Mouse (Mus musculus): ENCODE data around the gene Sost. TPM values are rescaled to one million over a fixed set of nuclear protein-coding genes. Genes with fewer than 3 reads are reported as not detected.

Gene Sost
- polyA plus RNA-seq, 2 experiments from 2014 or later, result not detected

DNA sequence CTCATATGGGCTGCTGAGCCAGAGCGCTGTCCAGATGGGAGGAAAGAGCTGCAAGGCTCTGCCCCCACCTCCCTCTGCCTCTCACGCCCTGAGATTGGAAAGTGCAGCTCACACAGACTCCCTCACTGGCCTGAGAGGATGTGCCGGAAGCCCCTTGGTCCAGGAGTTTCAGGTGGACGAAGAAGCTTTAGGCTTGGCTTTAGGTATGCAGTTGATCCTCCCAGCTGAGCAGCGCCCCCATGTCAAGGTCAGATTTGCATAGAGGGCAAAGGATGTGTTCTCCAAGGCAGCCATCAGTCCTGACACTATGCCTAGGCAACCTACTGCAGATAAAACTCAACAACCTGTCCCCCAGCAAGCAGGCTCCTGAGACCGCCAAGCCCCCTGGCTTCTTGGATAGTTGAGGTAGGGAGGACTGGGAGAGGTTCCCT lies 16.2 kb upstream of the Sost start:
- ATAC-seq, result no peak

GRCm38 (mm10) chr11:101981850-101982249 lies 15.0 kb upstream of the Sost start:
- ATAC-seq, result no peak

DNA sequence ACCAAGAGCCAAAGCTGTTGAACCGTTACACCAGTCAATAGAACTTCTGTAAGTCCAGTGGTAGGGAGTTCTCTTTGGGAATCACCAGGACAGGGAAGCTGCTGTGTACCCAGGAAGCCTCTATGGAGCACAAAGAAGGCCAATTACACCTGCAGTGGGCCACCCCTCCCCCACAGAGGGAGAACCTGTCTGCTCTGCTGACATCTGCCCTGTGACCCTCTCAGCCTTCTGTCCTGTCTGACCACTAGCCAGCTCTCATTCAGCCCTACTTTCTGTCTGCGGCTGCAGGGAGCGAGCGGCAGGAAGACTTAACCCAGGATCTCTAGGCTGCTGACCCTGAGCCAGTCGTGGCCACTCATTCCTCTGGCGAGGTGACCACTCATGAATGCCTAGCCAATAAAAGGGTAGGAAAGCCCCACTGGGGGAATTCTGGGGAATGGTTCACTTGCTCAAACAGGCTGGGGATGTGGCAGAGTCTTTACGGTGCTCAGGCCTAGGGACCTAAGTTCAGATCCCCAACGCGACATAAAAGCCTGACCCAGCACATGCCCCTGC lies 13.9 kb upstream of the Sost start:
- no peak for ATAC-seq

- no peak for ATAC-seq
These were observed 12.3 kb upstream of the Sost start for GRCm38 (mm10) chr11:101979140-101979539.

GRCm38 (mm10) chr11:101976949-101977348 lies 10.1 kb upstream of the Sost start:
- ATAC-seq, result no peak

GRCm38 (mm10) chr11:101974923-101975322 lies 8.1 kb upstream of the Sost start:
- ATAC-seq, result no peak

- no peak for ATAC-seq
These were observed 7.4 kb upstream of the Sost start for GRCm38 (mm10) chr11:101974181-101974580.

DNA sequence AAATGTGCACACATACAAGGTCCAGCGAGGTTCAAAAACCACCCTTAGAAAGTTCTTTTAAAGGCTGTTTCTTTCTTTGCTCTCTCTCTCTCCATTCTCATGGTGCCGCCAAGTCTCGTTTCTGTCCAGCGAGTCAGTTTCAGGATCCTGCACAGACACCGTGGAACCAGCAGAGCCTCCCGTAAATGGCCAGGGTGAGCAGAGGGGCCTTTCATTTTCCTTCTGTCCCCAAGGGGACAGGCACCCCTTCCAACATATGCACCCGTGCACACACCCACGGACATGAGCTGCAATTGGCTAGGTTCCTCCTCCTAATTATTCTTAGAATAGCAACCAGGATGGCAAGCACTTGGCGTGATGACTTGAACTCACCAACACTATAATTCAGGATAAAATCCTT lies 6.7 kb upstream of the Sost start:
- ATAC-seq, result no peak

DNA sequence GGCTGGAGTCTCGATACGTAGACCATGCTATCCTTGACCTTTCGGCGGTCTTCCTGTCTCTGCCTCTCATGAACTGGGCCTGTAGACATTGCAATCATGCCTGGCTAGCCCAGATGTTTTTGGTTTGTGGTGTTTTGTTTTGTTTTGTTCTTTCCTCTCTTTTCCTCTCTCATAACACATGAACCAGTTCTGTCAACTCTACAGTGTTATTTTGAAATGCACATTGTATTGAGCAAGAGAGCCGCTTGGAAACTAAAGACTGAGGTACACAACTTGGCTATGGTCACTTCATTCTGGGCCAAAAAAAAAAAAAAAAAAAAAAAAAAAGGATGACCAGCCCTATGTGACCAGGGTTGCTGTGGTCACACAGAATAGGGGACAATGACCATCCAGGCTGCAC lies 5.8 kb upstream of the Sost start:
- no peak for ATAC-seq

DNA sequence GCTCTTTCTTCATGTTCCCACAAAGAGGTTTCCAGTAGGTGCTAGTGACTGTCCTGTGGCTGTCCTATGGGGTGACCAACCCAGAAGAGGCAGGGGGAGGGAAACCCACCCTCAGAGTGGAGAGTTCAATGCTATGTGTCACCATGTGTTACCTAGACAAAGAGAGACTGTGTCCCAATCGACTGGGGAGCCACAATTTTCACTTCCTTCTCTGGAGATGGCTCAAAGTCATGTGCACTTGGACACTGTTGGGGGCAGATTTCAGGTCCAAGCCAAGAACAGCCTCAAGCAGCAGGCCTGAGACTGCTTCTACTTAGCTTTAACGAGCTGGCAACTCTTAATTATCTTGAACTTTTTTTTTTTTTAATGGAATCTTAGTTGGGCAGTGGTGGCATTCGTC lies 5.3 kb upstream of the Sost start:
- ATAC-seq, result no peak

- no peak for ATAC-seq
These were observed 4.6 kb upstream of the Sost start for GRCm38 (mm10) chr11:101971410-101971809.

DNA sequence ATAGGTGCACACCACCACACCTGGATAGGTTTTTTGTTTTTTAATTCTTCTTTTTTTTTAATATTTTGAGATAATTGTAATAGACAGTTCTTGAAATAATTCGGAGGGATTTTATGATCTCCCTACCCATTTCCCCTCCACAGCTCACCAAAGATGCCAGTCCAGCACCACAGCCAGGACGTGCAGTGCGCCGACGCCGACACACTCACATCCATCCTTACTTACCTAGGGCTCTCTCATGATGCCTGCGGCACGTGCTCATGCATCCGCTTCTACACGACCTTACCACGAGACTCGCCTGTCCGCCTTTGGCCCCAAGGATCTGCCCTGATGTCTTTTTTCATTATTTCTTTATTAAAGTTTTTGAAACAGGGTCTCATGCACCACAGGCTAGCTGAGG lies 3.0 kb upstream of the Sost start:
- no peak for ATAC-seq

- ATAC-seq, result no peak
These were observed 2.0 kb upstream of the Sost start for GRCm38 (mm10) chr11:101968791-101969190.

DNA sequence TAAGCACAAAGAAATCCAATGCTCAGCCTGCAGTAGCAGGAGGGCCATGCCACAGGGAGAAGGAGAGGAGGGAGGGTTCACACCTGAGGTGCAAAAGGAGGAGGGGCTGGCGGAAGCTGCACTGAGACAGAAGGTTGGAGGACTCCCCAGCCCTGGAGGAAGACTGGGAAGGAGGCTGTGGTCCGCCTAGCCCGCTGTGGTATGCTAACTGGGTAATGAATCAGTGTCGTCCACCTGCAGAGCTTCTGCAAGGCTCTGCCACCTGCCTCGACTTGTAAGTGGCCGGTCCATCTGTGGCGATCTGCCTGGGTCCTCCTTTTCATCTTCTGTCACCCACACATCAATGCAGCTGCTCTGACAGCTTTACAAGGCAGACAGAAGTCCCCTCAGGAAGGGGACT lies 1.5 kb upstream of the Sost start:
- ATAC-seq, result no peak

DNA sequence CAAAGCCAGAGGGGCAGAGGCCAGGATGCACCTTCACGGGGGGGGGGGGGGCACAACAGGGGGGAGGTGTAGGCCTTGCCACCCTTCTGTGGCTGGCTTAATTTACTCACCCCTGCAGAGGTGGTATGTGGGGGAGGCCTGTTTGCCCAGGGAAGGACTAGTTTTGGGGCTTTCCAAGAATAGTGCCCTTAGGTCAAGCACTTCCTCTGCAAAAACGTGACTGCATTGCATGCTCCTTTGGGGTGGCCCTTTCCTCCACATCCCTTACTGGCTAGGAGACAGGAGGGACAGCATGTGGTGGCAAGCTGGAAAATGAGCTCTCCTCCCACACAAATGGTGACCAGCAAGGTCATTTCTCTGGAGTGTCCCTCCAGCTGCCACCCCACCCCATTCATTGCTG lies 1.3 kb downstream of the Sost start:
- no peak for ATAC-seq

GRCm38 (mm10) chr11:101964647-101965046 lies 2.2 kb downstream of the Sost start:
- no peak for ATAC-seq

DNA sequence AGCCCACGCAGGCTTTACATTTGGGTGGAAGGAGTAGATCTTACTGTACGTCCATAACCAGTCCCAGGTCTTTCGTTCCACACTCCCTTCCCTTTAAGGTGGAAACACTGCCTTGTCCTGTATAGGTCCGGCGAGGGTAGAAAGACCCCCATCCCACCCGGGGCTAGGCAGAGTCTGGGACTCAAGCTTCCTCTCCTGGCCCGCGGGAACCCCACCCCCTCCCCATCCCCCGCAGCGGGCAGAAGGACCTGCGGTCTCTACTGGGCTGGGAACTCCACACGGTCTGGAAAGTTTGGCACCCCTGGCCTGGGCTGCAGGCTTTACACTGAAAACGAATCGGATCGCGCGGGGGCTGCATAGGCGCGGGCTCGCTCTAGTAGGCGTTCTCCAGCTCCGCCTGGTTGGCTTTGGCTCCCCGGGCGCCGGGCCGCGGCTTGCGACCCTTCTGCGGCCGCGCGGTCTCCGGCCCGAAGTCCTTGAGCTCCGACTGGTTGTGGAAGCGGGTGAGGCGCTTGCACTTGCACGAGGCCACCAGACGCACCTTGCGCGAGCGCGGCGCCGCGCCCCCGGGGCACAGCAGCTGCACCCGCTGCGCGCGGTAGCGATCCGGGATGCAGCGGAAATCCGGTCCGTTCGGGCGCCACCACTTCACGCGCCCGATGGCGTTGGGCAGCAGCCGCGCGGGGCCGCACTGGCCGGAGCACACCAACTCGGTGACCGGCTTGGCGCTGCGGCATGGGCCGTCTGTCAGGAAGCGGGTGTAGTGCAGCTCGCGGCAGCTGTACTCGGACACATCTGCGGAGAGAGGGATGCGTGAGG lies 3.1 kb downstream of the Sost start:
- ATAC-seq, result no peak

DNA sequence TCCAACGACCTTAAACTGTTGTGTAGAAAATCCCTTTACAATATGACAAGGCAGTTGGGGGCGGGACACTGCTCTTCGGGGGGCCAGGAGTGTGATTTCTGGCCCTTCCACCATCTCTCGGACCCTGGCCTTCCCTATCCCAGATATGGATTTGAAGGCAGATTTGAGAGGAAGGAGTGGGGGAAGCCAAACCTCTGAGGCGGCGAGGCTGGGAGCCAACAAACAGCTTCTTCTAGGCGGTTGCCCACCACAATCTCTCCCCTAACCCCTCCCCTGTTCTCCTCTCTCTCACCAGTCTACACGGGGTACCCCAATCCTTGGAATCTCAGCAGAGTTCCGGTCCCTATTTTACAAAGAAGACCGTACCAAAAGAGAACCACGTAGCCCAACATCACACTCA lies 3.8 kb downstream of the Sost start:
- ATAC-seq, result no peak

DNA sequence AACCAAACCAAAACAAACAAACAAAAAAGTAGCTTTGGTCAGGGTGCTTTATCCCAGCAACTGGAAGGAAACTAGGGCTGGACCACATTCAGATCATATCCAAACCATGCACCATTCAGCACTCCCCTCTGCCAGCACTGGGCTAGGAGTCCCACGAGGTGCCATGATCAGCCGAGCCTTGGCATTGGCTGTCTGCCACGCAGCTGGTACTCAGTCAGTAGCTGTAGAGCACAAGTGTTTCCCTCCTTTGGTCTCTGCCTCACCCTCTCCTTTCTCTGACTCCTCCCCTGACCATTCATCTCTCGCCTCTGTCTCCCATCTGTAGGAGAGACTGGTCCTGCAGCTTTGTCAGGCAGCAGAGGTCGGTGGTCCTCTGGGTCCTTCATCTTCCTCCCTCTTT lies 9.3 kb downstream of the Sost start:
- no peak for ATAC-seq

DNA sequence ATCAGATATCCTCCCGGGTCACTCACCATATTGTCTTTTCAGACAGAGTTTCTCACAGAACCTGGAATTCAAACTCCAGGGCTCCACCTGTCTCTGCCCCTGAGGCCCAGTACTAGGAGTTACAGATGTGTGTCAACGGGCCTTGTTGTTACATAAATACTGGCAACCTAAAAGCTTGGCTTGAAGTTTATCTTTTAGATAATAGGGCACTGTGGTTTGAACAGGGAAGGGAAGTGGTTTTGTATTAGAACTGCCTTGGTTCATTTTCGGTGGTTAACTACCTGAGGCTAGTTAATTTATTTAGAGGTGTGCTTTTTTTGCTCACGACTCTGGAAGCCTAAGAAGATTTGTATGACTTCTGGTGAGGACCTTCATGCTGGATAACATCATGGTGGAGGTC lies 13.4 kb downstream of the Sost start:
- no peak for ATAC-seq

DNA sequence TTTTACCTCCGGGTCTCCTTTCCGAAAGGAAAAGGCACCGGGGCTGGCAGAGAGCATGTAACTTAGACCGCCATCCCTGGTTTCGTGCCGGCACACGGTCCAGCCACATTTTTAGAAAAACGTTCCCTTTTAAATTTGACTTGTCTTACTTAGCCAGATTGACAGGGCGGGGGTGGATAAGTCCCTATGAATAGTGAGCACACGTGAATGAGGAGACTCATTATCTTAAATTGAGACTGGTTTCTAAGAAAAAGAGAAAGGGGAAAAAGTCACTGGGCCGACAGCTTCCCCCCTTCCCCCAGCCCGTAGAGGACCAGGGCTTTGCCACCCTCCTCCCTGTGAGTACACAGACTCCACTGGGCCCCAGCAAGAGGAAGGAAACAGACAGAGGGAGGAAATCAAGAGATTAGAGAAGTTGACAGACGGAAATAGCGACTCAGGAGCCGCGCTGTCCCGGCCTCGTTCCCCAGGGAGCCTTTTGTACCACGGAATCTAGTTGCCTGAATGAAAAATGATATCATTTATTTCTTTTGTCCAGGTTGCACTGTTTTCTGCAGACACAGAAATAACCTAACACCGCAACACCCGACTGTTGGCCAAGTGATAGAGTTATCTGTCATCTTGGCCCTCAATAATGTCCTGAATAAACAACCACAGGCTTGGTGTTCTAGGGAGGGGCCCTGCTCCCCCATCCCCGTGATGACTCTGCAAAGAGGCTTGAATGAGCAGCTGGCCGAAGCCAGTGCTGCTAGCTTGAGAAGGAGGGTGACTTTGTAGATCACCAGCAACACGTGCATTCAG lies 14.1 kb downstream of the Sost start:
- no peak for ATAC-seq

GRCm38 (mm10) chr11:101950021-101950420 lies 16.8 kb downstream of the Sost start:
- ATAC-seq, result no peak

GRCm38 (mm10) chr11:101946525-101946924 lies 20.3 kb downstream of the Sost start:
- no peak for ATAC-seq

- no peak for ATAC-seq
These were observed 23.8 kb downstream of the Sost start for GRCm38 (mm10) chr11:101943055-101943454.
